Comparison of ENCODE assay signal across 27 mouse cellular contexts in genomic region chr2:74084971-74085370, GRCm38 (mm10).
DNase-seq lines count a peak whose midpoint lies in the region; ATAC-seq and TF ChIP-seq lines count a peak whose summit lies in the region.
"Had no signal": no experiment of that assay in that cellular context is flagged by ENCODE, and none has a peak within 500 bp of the region (broad histone marks: within the 10 kb centered on the region; RNA-seq: fewer than 3 reads in every experiment).

No protein-coding gene starts in this region.

- TF ChIP-seq CTCF in heart, postnatal 0 days (IDR thresholded peaks at IDR 0.05; ENCODE audit: low read depth): no peak

- peaks cover 12% of the 10 kb centered on the region for H3K4me1 ChIP-seq in heart, embryonic 11.5 days (ENCODE audit: control insufficient read depth, insufficient read depth, low read length)
- peaks cover 7 to 16% of the 10 kb centered on the region in 2 experiments for H3K4me1 ChIP-seq in heart, embryonic 14.5 days (ENCODE audit: control insufficient read depth in 2 of 2, insufficient read depth in 2 of 2, low read length in 2 of 2)
- H3K4me1 ChIP-seq in heart, postnatal 0 days (ENCODE audit: control insufficient read depth, insufficient read depth): peaks cover 11% of the 10 kb centered on the region
- H3K4me1 ChIP-seq: forebrain, embryonic 13.5 days; hindbrain, embryonic 10.5 days; hindbrain, embryonic 13.5 days; intestine, embryonic 15.5 days had no signal

- intact Hi-C loops in heart, postnatal 14 days (cut with DNase I): no loop called here

- no peak for ATAC-seq in heart, embryonic 11.5 days (replicated peaks; ENCODE audit: insufficient number of reproducible peaks, low FRiP score, low TSS enrichment)
- ATAC-seq in heart, embryonic 14.5 days (ENCODE audit: insufficient number of reproducible peaks, insufficient read depth, low FRiP score, low read depth): peak; percentile 83
- peak; percentile 84 for ATAC-seq in heart, postnatal 0 days (ENCODE audit: insufficient read depth, low read depth)
- ATAC-seq: forebrain, embryonic 13.5 days; forebrain, embryonic 16.5 days; hindbrain, embryonic 16.5 days; intestine, embryonic 15.5 days; Patski had no signal

- H3K4me2 ChIP-seq in heart, embryonic 11.5 days: no peak overlapping the region
- no peak overlapping the region for H3K4me2 ChIP-seq in heart, embryonic 14.5 days (ENCODE audit: low read length)
- H3K4me2 ChIP-seq in heart, postnatal 0 days (ENCODE audit: low read depth, low read length): no peak overlapping the region
- H3K4me2 ChIP-seq: forebrain, embryonic 13.5 days; hindbrain, embryonic 13.5 days; intestine, embryonic 15.5 days had no signal

- H3K4me3 ChIP-seq in heart, embryonic 11.5 days (ENCODE audit: low read depth, low read length): no peak overlapping the region
- no peak overlapping the region for H3K4me3 ChIP-seq in heart, embryonic 14.5 days (ENCODE audit: control insufficient read depth in 1 of 2, insufficient read depth in 1 of 2, low read depth in 1 of 2, low read length in 2 of 2)
- no peak overlapping the region for H3K4me3 ChIP-seq in heart, postnatal 0 days (ENCODE audit: low read depth, low read length)
- H3K4me3 ChIP-seq: forebrain, embryonic 10.5 days; forebrain, embryonic 13.5 days; hindbrain, embryonic 10.5 days; hindbrain, embryonic 13.5 days; intestine, embryonic 15.5 days had no signal

- WGBS in heart, embryonic 11.5 days (ENCODE audit: insufficient replicate concordance): 54% methylated on average over 6 of the region's 6 CpGs
- WGBS in heart, embryonic 14.5 days: 31% methylated on average over 6 of the region's 6 CpGs
- 34% methylated on average over 6 of the region's 6 CpGs for WGBS in heart, postnatal 0 days

- no peaks in the 10 kb centered on the region for H3K9me3 ChIP-seq in heart, embryonic 11.5 days (replicated peaks; ENCODE audit: control insufficient read depth, low read length)
- no peaks in the 10 kb centered on the region for H3K9me3 ChIP-seq in heart, embryonic 14.5 days (ENCODE audit: control insufficient read depth, low read length)
- H3K9me3 ChIP-seq in heart, postnatal 0 days (replicated peaks; ENCODE audit: control insufficient read depth, low read length): no peaks in the 10 kb centered on the region
- H3K9me3 ChIP-seq: forebrain, embryonic 10.5 days; forebrain, embryonic 13.5 days; G1E; hindbrain, embryonic 10.5 days; intestine, embryonic 15.5 days had no signal

- H3K36me3 ChIP-seq in heart, embryonic 11.5 days (ENCODE audit: control insufficient read depth, insufficient read depth, low read length): no peaks in the 10 kb centered on the region
- H3K36me3 ChIP-seq in heart, embryonic 14.5 days (ENCODE audit: control insufficient read depth, insufficient read depth, low read length): no peaks in the 10 kb centered on the region
- H3K36me3 ChIP-seq in heart, postnatal 0 days (replicated peaks; ENCODE audit: control insufficient read depth, insufficient read depth, low read length): no peaks in the 10 kb centered on the region
- H3K36me3 ChIP-seq: forebrain, embryonic 10.5 days; G1E; hindbrain, embryonic 10.5 days; hindbrain, embryonic 13.5 days; intestine, embryonic 15.5 days had no signal

- H3K27ac ChIP-seq in heart, embryonic 11.5 days (ENCODE audit: low read depth, low read length): peak overlapping the region; percentile 41
- peak overlapping the region; percentile 51 to 73 for H3K27ac ChIP-seq in heart, embryonic 14.5 days (replicated peaks in 1 of 2; ENCODE audit: control insufficient read depth in 1 of 2, insufficient read depth in 1 of 2, low read depth in 2 of 2, low read length in 2 of 2)
- H3K27ac ChIP-seq in heart, postnatal 0 days (ENCODE audit: low read depth): peak overlapping the region; percentile 61
- H3K27ac ChIP-seq: forebrain, embryonic 10.5 days; forebrain, embryonic 13.5 days; hindbrain, embryonic 10.5 days; hindbrain, embryonic 13.5 days; intestine, embryonic 15.5 days had no signal

- TF ChIP-seq EP300 in heart, postnatal 0 days (IDR thresholded peaks at IDR 0.05; ENCODE audit: low read depth): no peak

- H3K27me3 ChIP-seq in heart, embryonic 11.5 days (ENCODE audit: control insufficient read depth, insufficient read depth, low read length): no peaks in the 10 kb centered on the region
- no peaks in the 10 kb centered on the region for H3K27me3 ChIP-seq in heart, embryonic 14.5 days (ENCODE audit: control insufficient read depth, insufficient read depth, low read length)
- no peaks in the 10 kb centered on the region for H3K27me3 ChIP-seq in heart, postnatal 0 days (ENCODE audit: control insufficient read depth, insufficient read depth, low read length)
- H3K27me3 ChIP-seq: CH12.LX; forebrain, embryonic 13.5 days; hindbrain, embryonic 13.5 days; intestine, embryonic 15.5 days had no signal

- no peak for DNase-seq in heart, adult 11 months
- no peak for DNase-seq in heart, adult 8-10 months (ENCODE audit: low spot score)
- peak; percentile 68 for DNase-seq in heart, postnatal 0 days (ENCODE audit: low spot score)
- DNase-seq in heart, postnatal 14 days: no peak
- peak; percentile 11 for DNase-seq in heart, postnatal 4 days
- DNase-seq: adrenal gland, postnatal 10 days; adrenal gland, postnatal 36 days; B cell, adult 2 months; cerebellum, adult 18-20 months; cerebellum, adult 9-10 months; cerebellum, postnatal 14 days; gastrocnemius, postnatal 10 days; gastrocnemius, postnatal 36 days; kidney, adult 11 months; kidney, adult 8-10 months had no signal

- no peak overlapping the region for H3K9ac ChIP-seq in heart, embryonic 11.5 days (ENCODE audit: low read depth, low read length)
- H3K9ac ChIP-seq in heart, embryonic 14.5 days (ENCODE audit: low read length): no peak overlapping the region
- H3K9ac ChIP-seq in heart, postnatal 0 days (replicated peaks; ENCODE audit: low read depth, low read length): no peak overlapping the region
- H3K9ac ChIP-seq: forebrain, embryonic 13.5 days; hindbrain, embryonic 13.5 days; intestine, embryonic 15.5 days had no signal

Comparison
In these comparisons a context has a peak if more than half of its experiments do, and no peak if none do; other contexts are left out.
1. DNase-seq: peak in heart, postnatal 0 days (single experiment) and heart, postnatal 4 days (single experiment); none in heart, adult 11 months (single experiment), heart, adult 8-10 months (single experiment) and heart, postnatal 14 days (0 of 2).
2. Peak in every context shown above with its lines, with median percentiles within 50 percentile points of each other: H3K27ac ChIP-seq.